Mouse (Mus musculus) kidney, embryonic 16.5 days (tissue): ENCODE results near the gene Fam221a. TPM values are rescaled to one million over a fixed set of nuclear protein-coding genes. Genes with fewer than 3 reads are reported as not detected.

Experiments
- ATAC-seq: fragments of 200-750 bp; cut with Nextera tagmentation; 2 replicates; pipeline ENCODE4 v1.8.0; 2017; ENCODE audit warnings: moderate TSS enrichment; ENCODE audit not compliant: low FRiP score, low TSS enrichment
- H3K27ac ChIP-seq: fragments of 300-500 bp; sonication (generic); 2 replicates; pipeline ENCODE4 v1.5.1; 2014; ENCODE audit warnings: low read length
- H3K27me3 ChIP-seq: fragments of 300-500 bp; sonication (generic); 2 replicates; pipeline ENCODE4 v1.6.1; 2014; ENCODE audit warnings: low read length, control low read depth, mixed read lengths; ENCODE audit not compliant: insufficient read depth
- H3K36me3 ChIP-seq: fragments of 300-500 bp; sonication (generic); 2 replicates; pipeline ENCODE4 v1.6.1; 2014; ENCODE audit warnings: low read length, control low read depth, mixed read lengths; ENCODE audit not compliant: insufficient read depth
- H3K4me1 ChIP-seq: fragments of 300-500 bp; sonication (generic); 2 replicates; pipeline ENCODE4 v1.6.1; 2014; ENCODE audit warnings: low read length, control low read depth, mixed read lengths; ENCODE audit not compliant: insufficient read depth
- H3K4me2 ChIP-seq: fragments of 300-500 bp; sonication (generic); replicated peaks from 2 replicates; pipeline ENCODE4 v1.6.1; 2014; ENCODE audit warnings: low read depth, low read length
- H3K4me3 ChIP-seq: fragments of 300-500 bp; sonication (generic); 2 replicates; pipeline ENCODE4 v1.5.1; 2014; ENCODE audit warnings: mild to moderate bottlenecking, low read length
- H3K9ac ChIP-seq: fragments of 300-500 bp; sonication (generic); replicated peaks from 2 replicates; pipeline ENCODE4 v1.6.1; 2014; ENCODE audit warnings: low read length
- H3K9me3 ChIP-seq: fragments of 300-500 bp; sonication (generic); 2 replicates; pipeline ENCODE4 v1.6.1; 2016; ENCODE audit warnings: low read length, control low read depth
- WGBS: fragments of 180-500 bp; shearing (Covaris S2); extraction: QIAGEN DNeasy Blood & Tissue Kit; methylation state at CpG from one replicate; pipeline ENCODE4 v1.1.7; 2014; 5-methylcytosine and 5-hydroxymethylcytosine counted together
- polyA plus RNA-seq: library from polyadenylated mRNA; unstranded; fragments of >200 nt; fragmentation: Nextera tagmentation; extraction: Ambion mirVana; gene quantifications from 2 replicates; pipeline ENCODE4 v1.2.1, GENCODE M21; 2015

Fam221a gene
- polyA plus RNA-seq, result 6.0 and 6.2 TPM in 2 replicates

DNA sequence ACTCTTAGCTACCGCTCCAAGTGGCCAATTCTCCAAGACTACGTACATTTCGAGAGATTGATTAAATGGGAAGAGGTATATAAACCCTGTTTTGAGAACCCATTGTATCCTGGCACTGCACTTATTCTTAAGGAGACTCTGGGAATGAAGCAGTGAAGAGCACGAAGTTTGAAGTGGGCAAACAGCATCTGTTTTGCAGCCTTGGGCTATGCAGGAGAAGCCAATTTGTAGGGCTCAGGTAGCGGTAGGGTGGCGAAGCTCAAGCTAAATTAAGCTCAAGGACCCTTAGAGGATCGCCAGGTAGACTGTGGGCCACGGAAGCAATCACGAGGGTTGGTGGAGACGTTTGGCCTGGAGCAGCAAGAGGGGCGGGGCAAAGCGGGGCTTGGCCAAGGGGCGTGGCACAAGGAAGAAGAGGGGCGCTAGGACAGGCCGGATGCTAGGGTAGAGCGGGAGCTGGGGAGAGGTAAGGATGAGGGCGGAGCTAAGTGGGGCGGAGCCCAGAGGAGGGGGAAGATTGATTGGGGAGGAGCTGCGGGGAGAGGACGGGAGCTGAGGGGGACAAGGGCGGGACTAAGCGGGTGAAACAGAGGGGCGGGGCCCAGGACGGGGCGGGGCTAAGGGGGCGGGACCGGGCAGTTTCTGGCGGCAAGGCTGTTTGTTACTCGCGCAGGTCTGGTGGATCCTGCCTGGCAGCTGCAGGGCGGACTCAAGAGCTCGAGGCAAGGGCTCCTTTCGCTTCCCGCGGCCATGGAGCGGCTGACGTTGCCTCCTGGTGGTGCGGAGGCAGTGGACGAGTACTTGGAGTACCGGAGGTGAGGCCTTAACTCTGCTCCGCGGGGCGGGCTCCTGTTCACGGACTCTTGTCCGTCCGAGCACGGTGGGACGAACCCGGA, at the start of gene Fam221a:
TSS of gene Fam221a (plus strand) at position 581 of the 896 bp plus-strand sequence.
- ATAC-seq, result peak; percentile 99
- Histone ChIP-seq H3K9ac (peak within 1 kb of the TSS; percentile 80), H3K27ac (peak within 1 kb of the TSS; percentile 75), H3K27me3 (no peaks in the 10 kb centered on the region), H3K4me1 (peaks cover 7% of the 10 kb centered on the region), H3K9me3 (no peaks in the 10 kb centered on the region), H3K4me2 (peak within 1 kb of the TSS; percentile 86), H3K36me3 (no peaks in the 10 kb centered on the region), H3K4me3 (peak within 1 kb of the TSS; percentile 64)
- WGBS, result 3% methylated on average over 44 of the region's 49 CpGs

DNA sequence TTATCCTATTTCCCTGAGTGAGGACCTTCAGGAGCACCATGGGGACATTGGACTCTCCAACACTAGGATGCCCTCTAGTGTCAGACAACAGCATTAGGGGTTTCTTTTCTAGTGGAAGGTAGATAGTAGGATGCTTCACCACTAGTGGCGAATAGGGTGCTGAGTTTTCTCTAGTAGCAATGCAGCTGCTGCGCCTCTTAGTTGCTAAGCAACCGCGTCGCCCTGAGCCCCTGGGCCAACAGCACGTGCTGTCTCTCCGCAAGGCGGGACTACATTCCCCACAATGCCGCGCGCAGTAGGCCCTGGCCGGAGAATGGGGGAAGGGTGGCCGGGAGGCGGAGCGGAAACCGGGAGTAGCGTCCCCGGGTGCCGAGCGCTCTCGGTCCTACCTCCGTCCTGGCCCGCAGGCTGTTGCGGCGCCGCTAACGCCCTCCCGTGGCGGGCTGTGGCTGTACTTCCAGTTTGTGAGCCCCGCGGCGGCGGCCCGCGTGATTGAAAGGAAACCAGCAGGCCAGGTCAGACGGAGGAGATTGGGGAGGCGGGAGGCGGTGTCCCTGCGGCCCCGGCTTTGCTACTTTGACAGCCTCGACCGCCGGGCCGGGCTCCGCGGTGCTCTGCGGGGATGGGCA, 48.5 kb upstream of the Fam221a start, which contains the start of gene Ccdc126:
TSS of gene Ccdc126 (plus strand) at position 309 of the 629 bp plus-strand sequence.
- H3K4me2 ChIP-seq, result peak within 1 kb of the TSS; percentile 85
- H3K27ac ChIP-seq, result peak within 1 kb of the TSS; percentile 80
- peak; percentile 99 for ATAC-seq
- peaks cover 11% of the 10 kb centered on the region for H3K4me1 ChIP-seq
- no peaks in the 10 kb centered on the region for H3K9me3 ChIP-seq
- H3K27me3 ChIP-seq, result no peaks in the 10 kb centered on the region
- WGBS, result under 1% methylated on average over 43 of the region's 47 CpGs
- peak within 1 kb of the TSS; percentile 72 for H3K4me3 ChIP-seq
- H3K9ac ChIP-seq, result peak within 1 kb of the TSS; percentile 81
- H3K36me3 ChIP-seq, result no peaks in the 10 kb centered on the region

DNA sequence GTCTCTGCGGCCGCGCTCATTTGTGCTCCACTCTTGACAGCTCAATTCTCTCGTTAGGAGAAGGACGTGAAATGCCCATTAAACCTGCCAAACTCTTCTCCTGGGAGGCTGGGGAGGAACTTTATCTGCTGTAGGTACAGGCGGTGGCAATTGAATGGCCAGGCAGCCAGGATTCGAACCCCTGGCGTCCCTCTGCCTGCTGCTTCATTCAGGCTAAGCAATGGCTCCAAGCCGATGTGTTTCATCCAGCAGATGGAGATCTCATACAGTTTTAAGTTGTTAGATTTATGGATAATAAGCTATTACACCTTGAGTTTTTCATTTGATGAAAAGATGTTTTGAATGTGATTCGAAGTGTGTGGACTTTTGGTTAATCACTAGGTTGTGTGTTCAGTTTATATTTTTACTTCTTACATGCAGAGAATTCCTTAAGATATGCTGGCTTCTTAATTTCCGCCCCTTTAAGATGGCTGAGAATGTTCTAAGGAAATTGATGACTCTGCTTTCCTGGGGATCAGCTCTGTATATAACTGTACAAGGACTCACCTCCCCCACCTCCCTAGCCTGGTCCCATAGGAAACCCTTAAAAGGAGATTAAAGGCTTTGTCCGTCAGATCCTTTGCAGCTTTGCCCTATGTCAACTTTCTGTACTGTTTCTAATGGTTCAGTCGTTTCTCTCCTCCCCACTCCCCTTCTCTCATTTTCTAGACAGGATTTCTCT, 47.8 kb upstream of the Fam221a start:
- peak overlapping the region; percentile 72 for H3K4me3 ChIP-seq
- no peaks in the 10 kb centered on the region for H3K9me3 ChIP-seq
- H3K36me3 ChIP-seq, result no peaks in the 10 kb centered on the region
- peak; percentile 21; the same call in 1 of the 2 replicates for ATAC-seq
- 9% methylated on average over 13 of the region's 13 CpGs for WGBS
- H3K4me2 ChIP-seq, result peak overlapping the region; percentile 85
- peak overlapping the region; percentile 81 for H3K9ac ChIP-seq
- peaks cover 11% of the 10 kb centered on the region for H3K4me1 ChIP-seq
- peak overlapping the region; percentile 80 for H3K27ac ChIP-seq
- no peaks in the 10 kb centered on the region for H3K27me3 ChIP-seq

DNA sequence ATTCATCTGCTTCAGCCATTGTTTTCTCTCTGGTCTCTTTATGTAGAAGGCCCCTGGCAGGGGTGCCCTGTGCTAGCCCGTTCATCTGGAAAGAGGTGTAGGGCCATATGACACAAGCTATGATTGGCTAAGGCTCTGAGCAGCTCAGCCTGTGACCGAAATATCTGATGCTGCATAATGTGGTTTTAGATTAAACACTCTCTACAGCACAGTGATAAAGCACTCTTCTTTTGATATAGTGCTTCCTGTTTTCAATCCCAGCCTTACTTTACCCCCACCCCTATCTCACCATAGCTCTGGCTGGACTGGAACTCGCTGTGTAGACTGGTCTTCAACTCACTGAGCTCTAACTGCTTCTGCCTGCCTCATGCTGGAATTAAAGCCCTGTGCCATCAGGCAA, 46.2 kb upstream of the Fam221a start:
- H3K36me3 ChIP-seq, result no peaks in the 10 kb centered on the region
- peaks cover 11% of the 10 kb centered on the region for H3K4me1 ChIP-seq
- no peaks in the 10 kb centered on the region for H3K9me3 ChIP-seq
- 67% methylated on average over 3 of the region's 3 CpGs for WGBS
- no peak for ATAC-seq
- H3K4me3 ChIP-seq, result no peak overlapping the region
- no peak overlapping the region for H3K27ac ChIP-seq
- H3K4me2 ChIP-seq, result no peak overlapping the region
- no peak overlapping the region for H3K9ac ChIP-seq
- H3K27me3 ChIP-seq, result no peaks in the 10 kb centered on the region

DNA sequence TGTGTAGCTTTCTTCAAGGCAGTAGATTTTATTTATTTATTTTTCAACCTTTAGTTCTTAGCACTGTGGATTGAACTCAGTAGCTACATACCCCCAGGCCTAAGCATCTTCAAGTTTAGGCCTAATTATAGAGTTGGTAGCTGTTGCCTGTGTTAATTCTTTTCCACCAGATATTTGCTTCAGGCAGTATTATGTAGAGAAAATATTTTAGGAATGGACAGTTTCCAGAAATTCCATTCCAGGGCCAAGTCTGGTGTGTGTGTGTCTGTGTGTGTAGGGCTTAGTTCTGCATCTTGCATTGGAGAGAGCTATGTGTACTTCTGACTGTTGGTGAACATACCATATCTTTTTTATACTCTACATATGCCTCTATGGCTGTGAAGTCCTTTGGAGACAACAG, 45.5 kb upstream of the Fam221a start:
- Histone ChIP-seq H3K4me3 (no peak overlapping the region), H3K4me2 (no peak overlapping the region), H3K9ac (no peak overlapping the region), H3K4me1 (peaks cover 11% of the 10 kb centered on the region), H3K27ac (no peak overlapping the region), H3K9me3 (no peaks in the 10 kb centered on the region), H3K36me3 (no peaks in the 10 kb centered on the region), H3K27me3 (no peaks in the 10 kb centered on the region)
- ATAC-seq, result no peak

DNA sequence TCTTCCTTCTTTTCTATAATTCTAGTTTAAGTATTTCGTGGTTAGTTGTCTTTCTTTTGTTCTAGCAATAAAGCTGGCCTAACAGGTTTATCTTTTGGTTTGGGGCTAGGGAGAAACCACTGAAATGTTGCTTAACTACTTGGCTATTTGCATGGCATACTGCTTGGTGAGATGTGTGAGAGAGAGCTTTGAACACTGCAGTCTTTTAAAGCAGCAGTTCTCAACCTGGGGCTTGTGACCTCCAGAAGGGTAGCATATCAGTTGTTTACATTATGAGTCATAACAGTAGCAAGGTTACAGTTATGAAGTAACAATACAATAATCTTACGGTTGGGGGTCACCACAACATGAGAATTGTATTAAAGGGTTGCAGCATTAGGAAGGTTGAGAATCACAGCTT, 44.6 kb upstream of the Fam221a start:
- peaks cover 11% of the 10 kb centered on the region for H3K4me1 ChIP-seq
- no peak overlapping the region for H3K9ac ChIP-seq
- H3K27ac ChIP-seq, result no peak overlapping the region
- H3K9me3 ChIP-seq, result no peaks in the 10 kb centered on the region
- no peak for ATAC-seq
- H3K36me3 ChIP-seq, result no peaks in the 10 kb centered on the region
- H3K4me3 ChIP-seq, result no peak overlapping the region
- no peak overlapping the region for H3K4me2 ChIP-seq
- WGBS, result 65% methylated on average over 2 of the region's 2 CpGs
- no peaks in the 10 kb centered on the region for H3K27me3 ChIP-seq

DNA sequence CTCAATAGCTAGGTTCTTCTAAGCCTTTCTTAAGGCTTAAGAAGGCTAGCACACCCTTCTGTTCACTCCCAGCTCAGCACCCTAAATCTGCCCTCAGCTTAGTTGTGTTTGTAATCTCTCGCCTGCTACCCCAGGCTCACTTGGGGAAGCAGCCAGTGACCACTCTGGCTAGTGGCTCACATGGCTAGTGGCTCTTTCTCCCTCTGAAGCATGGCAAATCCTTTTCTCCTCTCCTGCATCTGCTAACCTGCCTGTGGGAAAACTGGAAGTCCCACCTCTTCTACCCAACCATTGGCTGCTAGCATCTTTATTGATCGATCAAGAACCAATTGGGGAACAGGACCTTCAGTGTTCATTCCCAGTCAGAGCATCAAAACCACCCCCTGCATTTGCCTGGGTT, 43.0 kb upstream of the Fam221a start:
- Histone ChIP-seq H3K36me3 (no peaks in the 10 kb centered on the region), H3K4me2 (no peak overlapping the region), H3K9me3 (no peaks in the 10 kb centered on the region), H3K4me3 (no peak overlapping the region), H3K9ac (no peak overlapping the region), H3K27ac (no peak overlapping the region), H3K27me3 (no peaks in the 10 kb centered on the region), H3K4me1 (peaks cover 11% of the 10 kb centered on the region)
- ATAC-seq, result no peak
- WGBS, result 67% methylated on average over 2 of the region's 2 CpGs

DNA sequence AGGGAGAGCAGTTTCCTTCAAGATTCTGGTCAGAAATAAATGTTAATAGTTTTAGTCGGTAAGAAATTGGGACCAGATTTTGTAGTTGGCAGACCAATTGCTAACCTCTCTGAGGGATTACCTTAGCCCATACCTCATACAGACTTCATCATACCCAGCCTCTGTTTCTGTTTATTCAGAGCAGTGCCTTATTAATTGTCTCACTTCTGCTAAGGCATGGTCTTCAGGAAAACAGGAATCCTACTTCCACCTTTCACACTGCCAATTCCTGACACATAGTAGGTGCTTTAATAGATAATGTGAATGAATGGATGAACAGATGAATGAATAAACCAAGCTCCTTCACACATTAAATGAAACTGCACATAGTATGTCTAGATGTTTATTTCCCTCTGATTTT, 42.2 kb upstream of the Fam221a start:
- no peak overlapping the region for H3K4me2 ChIP-seq
- 86% methylated on average over 1 of the region's 1 CpGs for WGBS
- H3K4me1 ChIP-seq, result peaks cover 3% of the 10 kb centered on the region
- no peaks in the 10 kb centered on the region for H3K36me3 ChIP-seq
- no peak overlapping the region for H3K27ac ChIP-seq
- H3K27me3 ChIP-seq, result no peaks in the 10 kb centered on the region
- H3K9me3 ChIP-seq, result no peaks in the 10 kb centered on the region
- ATAC-seq, result no peak
- H3K4me3 ChIP-seq, result no peak overlapping the region
- H3K9ac ChIP-seq, result no peak overlapping the region

DNA sequence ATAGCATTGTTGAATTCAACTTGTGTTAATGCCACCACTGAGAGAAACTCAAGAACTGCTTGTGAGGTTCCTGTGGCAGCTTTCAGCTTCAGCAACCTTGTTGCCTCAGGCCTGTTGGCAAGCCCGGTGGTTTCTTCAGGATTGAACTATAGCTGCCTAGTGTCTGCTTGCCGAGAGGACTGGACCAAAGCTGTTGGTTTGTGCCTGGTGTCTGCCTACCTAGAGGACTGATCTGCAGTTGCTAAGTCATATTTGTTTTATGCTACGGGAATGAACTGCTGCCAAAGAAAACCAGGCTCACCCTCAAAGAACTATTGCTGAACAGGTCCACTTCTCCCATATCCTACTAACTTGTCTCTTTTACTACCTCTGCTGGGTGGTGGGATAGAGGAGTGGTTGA, 40.7 kb upstream of the Fam221a start:
- no peak overlapping the region for H3K4me2 ChIP-seq
- H3K9me3 ChIP-seq, result no peaks in the 10 kb centered on the region
- 61% methylated on average over 3 of the region's 3 CpGs for WGBS
- H3K27me3 ChIP-seq, result no peaks in the 10 kb centered on the region
- no peak for ATAC-seq
- H3K36me3 ChIP-seq, result no peaks in the 10 kb centered on the region
- no peaks in the 10 kb centered on the region for H3K4me1 ChIP-seq
- no peak overlapping the region for H3K4me3 ChIP-seq
- no peak overlapping the region for H3K27ac ChIP-seq
- H3K9ac ChIP-seq, result no peak overlapping the region
